Mouse (Mus musculus) 416B (cell line): Measurements from ENCODE around the gene Inca1.

Source experiments
- DNase-seq: peaks from one replicate; pipeline ENCODE4 v3.0.0; 2011; ENCODE audit warnings: low read depth

The Inca1 gene

GRCm38 (mm10) chr11:70669582-70670345, 30.2 kb downstream of the Inca1 start:
- peak; percentile 92 for DNase-seq

DNA sequence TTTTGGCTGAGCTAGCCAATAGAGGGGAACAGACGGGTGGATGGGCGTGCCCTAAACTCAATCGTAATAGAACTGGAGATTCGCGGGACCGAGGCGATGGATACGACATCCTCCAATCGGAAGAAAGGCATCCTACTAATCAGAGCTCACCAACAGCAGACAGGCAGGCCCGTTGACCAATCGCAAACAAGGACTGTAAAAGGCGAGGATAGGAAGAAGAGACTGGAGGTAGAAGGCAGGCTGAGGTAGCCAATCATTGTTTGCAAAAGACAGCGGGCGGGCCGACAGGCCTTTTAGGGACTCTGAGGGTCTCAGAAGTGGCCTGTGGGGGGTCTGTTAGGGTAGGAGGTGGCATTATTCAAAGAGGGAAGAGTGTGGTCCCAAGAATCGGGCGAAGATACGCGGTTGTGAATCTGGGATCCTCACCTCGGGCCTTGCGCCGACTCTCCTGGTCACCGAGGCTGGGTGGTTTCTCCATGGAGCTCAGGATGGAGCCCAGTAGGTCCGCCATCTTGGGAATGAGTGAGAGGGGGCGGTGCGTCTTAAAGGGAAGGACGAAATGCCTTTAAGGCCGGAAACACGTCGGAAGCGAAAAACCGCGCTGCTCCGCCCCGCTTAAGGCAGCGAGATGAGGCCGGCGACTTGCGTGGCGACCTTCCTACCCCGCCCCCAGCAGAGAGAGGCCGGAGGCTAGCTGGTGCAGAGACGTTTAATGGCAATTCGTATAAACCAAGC, 31.0 kb downstream of the Inca1 start, which contains the start of gene Spag7:
Gene Spag7 (minus strand): TSS at position 646 of the 735 bp plus-strand sequence.
- peak; percentile 100 for DNase-seq

- DNase-seq: no peak
Measured at GRCm38 (mm10) chr11:70668335-70668770, 31.6 kb downstream of the Inca1 start.

DNA sequence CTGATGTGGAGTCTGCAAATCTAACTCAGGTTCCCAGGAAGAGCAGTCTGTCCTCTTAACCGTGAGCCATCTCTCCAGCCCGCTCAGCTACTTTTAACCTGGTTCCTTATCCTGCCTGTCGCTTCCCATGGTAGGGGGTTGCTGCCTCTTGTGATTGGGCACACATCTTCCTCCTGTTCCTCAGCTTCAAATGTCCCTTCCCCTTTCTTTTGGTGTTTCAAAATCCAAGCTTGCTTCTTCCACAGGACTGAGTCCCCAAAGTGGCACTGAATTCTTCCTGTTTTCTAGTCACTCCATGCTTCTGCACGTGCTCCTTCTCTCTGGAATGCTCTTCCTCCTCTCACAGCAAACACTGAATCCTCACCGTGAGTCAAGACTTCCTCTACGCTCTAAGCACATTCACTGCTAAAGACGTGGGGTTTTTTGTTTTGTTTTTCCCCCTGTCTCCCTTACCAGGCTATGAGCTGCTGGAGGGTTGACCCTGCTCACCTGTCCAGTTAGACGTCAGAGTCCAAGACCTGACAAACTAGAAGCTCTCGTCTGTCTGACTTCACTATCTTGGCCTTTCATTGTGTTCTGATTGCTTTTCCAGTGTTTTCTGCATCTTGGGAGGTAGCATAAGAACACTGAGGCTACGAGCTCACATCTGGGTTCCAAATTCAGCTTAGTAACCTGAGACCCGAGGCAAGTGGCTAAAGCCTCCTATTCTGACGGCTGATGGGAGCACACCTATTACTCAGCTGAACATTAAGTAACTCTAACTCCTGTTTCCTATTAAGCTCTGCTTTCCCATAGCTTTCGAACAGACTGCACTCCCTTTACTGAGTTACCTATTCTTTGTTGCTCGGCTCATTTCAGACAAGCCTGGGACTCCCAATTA, 32.4 kb downstream of the Inca1 start:
- peak; percentile 21 for DNase-seq

DNA sequence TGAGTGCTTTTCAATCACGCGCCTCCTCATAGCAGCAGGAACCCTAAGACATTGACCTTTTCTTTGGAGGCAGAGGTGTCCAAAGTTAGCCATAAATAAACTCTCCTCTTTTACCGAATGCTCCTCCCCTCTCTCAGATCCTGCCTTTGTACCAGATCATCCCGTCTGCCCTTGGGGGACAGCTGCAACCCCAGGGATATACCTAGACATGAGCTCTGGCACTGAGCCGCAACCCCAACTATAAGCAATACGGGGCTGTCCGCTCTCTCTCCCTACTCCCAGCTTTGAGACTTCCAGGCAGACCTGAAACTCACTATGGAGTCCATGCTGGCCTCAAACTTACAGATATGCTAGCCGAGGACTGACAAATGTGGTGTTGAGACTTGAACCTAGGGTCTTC, 33.3 kb downstream of the Inca1 start:
- no peak for DNase-seq

- DNase-seq: no peak
Measured at GRCm38 (mm10) chr11:70664741-70665140, 35.2 kb downstream of the Inca1 start.

- DNase-seq: no peak
Measured at GRCm38 (mm10) chr11:70663957-70664356, 36.0 kb downstream of the Inca1 start.

GRCm38 (mm10) chr11:70663101-70663500, 36.9 kb downstream of the Inca1 start:
- no peak for DNase-seq

DNA sequence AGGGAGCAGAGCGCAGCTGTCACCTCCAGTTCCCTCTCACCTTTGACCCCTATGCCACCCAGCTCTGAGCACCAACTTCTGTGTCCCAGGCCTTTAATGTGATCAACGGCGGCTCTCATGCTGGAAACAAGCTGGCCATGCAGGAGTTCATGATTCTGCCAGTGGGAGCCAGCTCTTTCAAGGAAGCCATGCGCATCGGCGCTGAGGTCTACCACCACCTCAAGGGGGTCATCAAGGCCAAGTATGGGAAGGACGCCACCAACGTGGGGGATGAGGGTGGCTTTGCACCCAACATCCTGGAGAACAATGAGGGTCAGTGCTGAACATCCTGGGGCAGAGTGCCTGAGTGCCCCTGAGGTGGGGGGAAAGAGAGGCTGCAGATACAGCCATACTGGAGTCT, 39.4 kb downstream of the Inca1 start:
- no peak for DNase-seq

DNA sequence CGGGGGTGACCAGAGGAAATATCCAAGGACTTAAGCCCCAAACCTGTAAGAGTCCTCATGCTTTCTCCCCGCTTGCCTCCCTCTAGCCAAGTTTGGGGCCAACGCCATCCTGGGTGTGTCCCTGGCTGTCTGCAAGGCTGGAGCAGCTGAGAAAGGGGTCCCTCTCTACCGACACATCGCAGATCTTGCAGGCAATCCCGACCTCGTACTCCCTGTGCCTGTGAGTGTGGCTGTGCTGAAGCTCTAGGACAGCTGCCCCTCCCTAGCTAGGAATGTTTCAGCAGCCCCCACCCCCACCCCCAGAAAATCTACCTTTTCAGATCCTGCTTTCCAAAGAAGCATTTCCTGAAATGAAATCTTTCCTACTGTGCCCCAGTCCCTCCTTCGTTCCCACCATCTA, 41.0 kb downstream of the Inca1 start:
- no peak for DNase-seq

DNA sequence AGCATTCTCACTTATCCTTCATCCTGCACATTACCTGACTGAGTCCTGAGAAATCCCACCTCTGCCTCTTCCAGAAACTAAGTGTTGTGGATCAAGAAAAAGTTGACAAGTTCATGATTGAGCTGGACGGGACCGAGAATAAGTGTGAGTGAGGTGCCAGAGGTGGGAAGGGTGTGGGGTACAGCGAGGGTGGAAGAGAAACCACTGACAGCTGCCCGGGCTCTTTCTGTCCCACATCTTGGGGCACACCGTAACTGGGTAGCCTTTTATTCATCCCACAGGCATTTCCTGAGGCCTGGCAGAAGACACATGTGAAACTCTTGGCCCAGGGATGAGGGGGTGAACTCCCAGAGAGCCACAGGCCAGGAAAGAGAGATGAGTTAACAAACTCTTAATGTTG, 41.4 kb downstream of the Inca1 start:
- no peak for DNase-seq

GRCm38 (mm10) chr11:70657991-70658390, 42.0 kb downstream of the Inca1 start:
- no peak for DNase-seq

DNA sequence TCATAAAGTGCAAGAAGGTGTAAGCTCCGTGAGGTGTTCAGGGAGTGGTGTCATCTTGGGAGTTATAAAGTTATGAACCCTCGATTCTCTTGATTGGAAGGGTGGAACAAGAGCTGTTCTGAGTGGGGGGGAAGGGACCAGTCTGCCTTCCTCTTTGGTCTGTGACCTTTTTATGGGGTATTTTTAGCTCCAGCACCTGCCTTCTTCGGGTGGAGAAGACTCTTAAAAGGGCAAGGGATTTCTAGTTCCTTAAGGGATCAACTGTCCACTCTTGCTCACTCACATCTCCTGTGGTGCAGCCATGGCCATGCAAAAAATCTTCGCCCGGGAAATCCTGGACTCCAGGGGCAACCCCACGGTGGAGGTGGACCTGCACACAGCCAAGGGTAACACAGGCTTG, 42.4 kb downstream of the Inca1 start:
- no peak for DNase-seq

GRCm38 (mm10) chr11:70656964-70657363, 43.0 kb downstream of the Inca1 start, which contains the start of gene Eno3:
TSS of gene Eno3 (plus strand) at chr11:70657202.
- peak; percentile 46 for DNase-seq

DNA sequence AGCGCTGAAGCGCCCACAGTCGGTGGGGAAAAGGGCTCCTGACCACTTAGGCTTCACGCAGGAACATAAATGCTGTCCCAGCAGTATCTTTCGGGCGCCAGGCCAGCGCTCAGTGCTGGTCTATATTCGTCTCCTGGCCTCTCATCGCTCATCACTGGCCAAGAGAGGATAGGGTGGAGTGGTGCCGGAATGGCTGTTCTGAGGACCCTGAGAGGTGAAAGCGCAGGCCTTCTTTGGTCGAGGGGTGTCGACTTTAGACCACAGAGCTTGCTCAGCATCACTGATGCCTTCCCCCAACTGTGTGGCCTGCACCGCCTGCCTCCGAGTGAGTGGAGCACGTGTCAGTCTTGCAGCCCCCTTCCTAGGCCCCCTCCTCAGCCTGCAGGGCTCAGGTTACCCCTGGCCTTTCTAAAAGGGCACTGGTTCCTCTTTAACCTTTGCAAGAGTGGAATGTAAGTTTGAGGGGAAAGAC, 43.5 kb downstream of the Inca1 start:
- peak; percentile 65 for DNase-seq

GRCm38 (mm10) chr11:70655571-70656455, 44.1 kb downstream of the Inca1 start:
- peak; percentile 81 for DNase-seq

- peak; percentile 88 for DNase-seq
Measured at GRCm38 (mm10) chr11:70654923-70655570, 44.9 kb downstream of the Inca1 start.

DNA sequence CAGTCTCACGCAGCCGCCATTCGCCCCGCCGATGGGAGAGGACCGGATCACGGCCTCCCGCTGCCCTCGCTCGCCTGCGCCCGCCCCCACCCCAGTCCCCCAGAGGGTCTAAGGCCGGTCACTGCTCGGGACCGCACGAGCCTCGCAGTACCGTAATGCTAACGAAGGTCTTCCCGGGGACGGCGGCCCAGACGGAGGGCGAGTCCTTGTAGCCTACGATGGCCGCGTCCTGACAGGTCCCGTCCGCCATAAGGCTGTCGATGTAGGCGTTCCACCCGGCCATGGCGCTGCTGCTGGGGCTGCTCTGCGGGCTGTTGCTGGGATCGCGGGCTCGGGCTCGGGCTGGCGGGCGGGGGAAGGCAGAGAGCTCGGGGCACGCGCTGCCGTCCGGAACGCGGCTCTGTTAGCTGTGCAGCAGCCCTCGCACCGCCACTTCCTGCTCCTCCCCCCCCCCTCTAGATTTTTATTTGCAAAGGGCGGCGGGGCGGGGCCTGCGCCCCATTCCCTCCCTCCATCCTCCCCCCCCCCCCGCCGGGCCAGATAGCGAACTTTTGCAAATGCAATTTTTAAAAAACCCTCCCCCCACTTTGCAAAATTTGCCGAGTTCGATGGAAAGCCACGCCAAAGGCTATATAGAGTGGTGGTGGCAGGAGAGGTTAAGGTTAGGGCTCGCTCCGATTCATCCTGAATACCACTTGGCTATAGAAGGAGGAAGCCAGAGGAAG, 45.6 kb downstream of the Inca1 start, which contains the start of gene Pfn1:
Gene Pfn1 (minus strand): TSS at position 447 of the 725 bp plus-strand sequence.
- DNase-seq: peak; percentile 94

DNA sequence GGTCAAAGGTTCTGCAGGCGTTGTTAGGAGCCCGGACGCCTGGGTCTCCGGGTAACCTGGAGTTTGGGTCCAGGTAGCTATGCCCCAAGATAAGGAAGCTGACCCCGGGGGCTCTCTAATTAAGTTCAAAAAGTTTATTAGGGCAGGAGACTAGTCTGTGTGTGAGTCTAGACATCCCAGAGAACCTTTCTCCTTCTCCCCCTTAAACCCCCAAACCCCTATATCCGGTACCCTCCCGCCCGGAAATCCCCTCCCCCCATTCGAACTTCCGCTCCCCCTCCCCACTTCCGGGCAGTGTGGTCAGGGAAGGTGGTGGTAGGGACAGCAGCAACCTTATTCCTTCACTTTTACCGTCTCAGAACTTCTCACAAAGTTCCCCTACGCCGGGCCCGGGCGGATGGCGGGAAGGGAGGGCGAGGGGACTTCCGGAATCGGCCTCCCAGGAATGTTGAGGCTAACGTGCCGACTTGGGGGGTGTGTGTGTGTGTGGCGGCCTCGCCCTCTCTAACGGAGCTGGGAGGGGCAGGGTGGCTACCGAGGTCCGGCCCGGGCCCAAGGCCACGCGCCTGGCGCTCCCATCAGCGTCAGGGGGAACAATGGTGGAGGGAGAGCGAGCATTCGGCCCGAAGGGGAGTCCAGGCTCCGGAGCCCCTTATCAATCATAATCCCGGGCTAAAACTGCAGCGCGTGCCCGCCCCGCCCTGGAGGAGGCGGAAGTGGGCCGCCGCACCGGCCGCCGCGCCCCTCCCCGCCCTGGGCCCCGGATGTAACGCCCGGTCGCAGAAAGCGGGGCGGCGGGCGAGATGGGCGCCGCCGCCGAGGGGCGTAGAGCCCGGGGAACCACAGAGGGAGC, 46.4 kb downstream of the Inca1 start:
- peak; percentile 88 for DNase-seq
